Mouse (Mus musculus): ENCODE data around the gene Rpl34.

- TF ChIP-seq POLR2A (IDR thresholded peaks at IDR 0.05; ENCODE audit: low read depth, low read length) (no peak), CTCF (IDR thresholded peaks at IDR 0.05; ENCODE audit: extremely low read depth, insufficient read length, insufficient replicate concordance, low read depth, low read length) (no peak)
These were observed 13.6 kb downstream of the Rpl34 start for GRCm38 (mm10) chr3:130716555-130716954.
